ENCODE assay signal across 9 mouse cellular contexts in genomic region chr8:83441656-83442242, GRCm38 (mm10). TPM values are rescaled to one million over a fixed set of nuclear protein-coding genes. Genes with fewer than 3 reads are reported as not detected.
DNase-seq lines count a peak whose midpoint lies in the region; ATAC-seq and TF ChIP-seq lines count a peak whose summit lies in the region.
"Had no signal": no experiment of that assay in that cellular context is flagged by ENCODE, and none has a peak within 500 bp of the region (broad histone marks: within the 10 kb centered on the region; RNA-seq: fewer than 3 reads in every experiment).

No protein-coding gene starts in this region.

- no peak for TF ChIP-seq POLR2A in bone marrow, adult 2 months (IDR thresholded peaks at IDR 0.05; ENCODE audit: borderline replicate concordance, control insufficient read depth, low read depth, low read length)

- intact Hi-C loops in left cerebral cortex, postnatal 4 days (cut with DNase I) = no loop called here

- TF ChIP-seq CTCF in kidney, postnatal 0 days (IDR thresholded peaks at IDR 0.05; ENCODE audit: low read depth) = no peak
- TF ChIP-seq CTCF in bone marrow, adult 2 months (IDR thresholded peaks at IDR 0.05; ENCODE audit: control insufficient read depth, insufficient read depth, low read length) = no peak

- DNase-seq in kidney, postnatal 0 days (ENCODE audit: low spot score) = peak; percentile 47
- DNase-seq in kidney, adult 11 months = no peak
- no peak for DNase-seq in liver, embryonic 13.5 days
- no peak for DNase-seq in left cerebral cortex, postnatal 4 days
- DNase-seq in yolk sac, embryonic 10.5 days (ENCODE audit: low spot score) = no peak
- no peak for DNase-seq in thymus, postnatal 36 days

- peak overlapping the region; percentile 61 for H3K4me3 ChIP-seq in kidney, postnatal 0 days (replicated peaks; ENCODE audit: low read depth, low read length)
- peak overlapping the region; percentile 90 for H3K4me3 ChIP-seq in bone marrow, adult 2 months (replicated peaks; ENCODE audit: control insufficient read depth, low read depth, low read length)
- H3K4me3 ChIP-seq in forebrain, embryonic 15.5 days = peak overlapping the region; percentile 82
- H3K4me3 ChIP-seq in liver, embryonic 13.5 days (replicated peaks) = peak overlapping the region; percentile 89

- H3K27ac ChIP-seq in kidney, postnatal 0 days = peak overlapping the region; percentile 79
- H3K27ac ChIP-seq in bone marrow, adult 2 months (ENCODE audit: control insufficient read depth, insufficient read depth, low read depth, low read length, poor library complexity) = peak overlapping the region; percentile 86
- H3K27ac ChIP-seq in forebrain, embryonic 15.5 days (replicated peaks) = peak overlapping the region; percentile 96
- H3K27ac ChIP-seq in liver, embryonic 13.5 days = peak overlapping the region; percentile 94

- WGBS in kidney, postnatal 0 days = 1% methylated on average over 29 of the region's 29 CpGs
- WGBS in bone marrow, adult 2 months = under 1% methylated on average over 29 of the region's 29 CpGs
- WGBS in forebrain, embryonic 15.5 days = under 1% methylated on average over 29 of the region's 29 CpGs
- under 1% methylated on average over 29 of the region's 29 CpGs for WGBS in liver, embryonic 13.5 days (ENCODE audit: insufficient replicate concordance)

- no peaks in the 10 kb centered on the region for H3K9me3 ChIP-seq in kidney, postnatal 0 days (replicated peaks; ENCODE audit: low read length)
- H3K9me3 ChIP-seq in forebrain, embryonic 15.5 days = no peaks in the 10 kb centered on the region
- H3K9me3 ChIP-seq in liver, embryonic 13.5 days (replicated peaks) = no peaks in the 10 kb centered on the region

- no peaks in the 10 kb centered on the region; the same call in 1 of the 2 replicates for H3K36me3 ChIP-seq in kidney, postnatal 0 days (ENCODE audit: insufficient read depth, low read length)
- peaks cover 9% of the 10 kb centered on the region; the same call in 1 of the 2 replicates for H3K36me3 ChIP-seq in forebrain, embryonic 15.5 days
- peaks cover 16% of the 10 kb centered on the region for H3K36me3 ChIP-seq in liver, embryonic 13.5 days

- no peaks in the 10 kb centered on the region for H3K27me3 ChIP-seq in kidney, postnatal 0 days (ENCODE audit: insufficient read depth, low read length)
- H3K27me3 ChIP-seq in forebrain, embryonic 15.5 days = no peaks in the 10 kb centered on the region
- H3K27me3 ChIP-seq in liver, embryonic 13.5 days = no peaks in the 10 kb centered on the region

- H3K4me2 ChIP-seq in kidney, postnatal 0 days (ENCODE audit: low read length) = peak overlapping the region; percentile 74
- H3K4me2 ChIP-seq in forebrain, embryonic 15.5 days (replicated peaks) = peak overlapping the region; percentile 51
- peak overlapping the region; percentile 80 for H3K4me2 ChIP-seq in liver, embryonic 13.5 days

- peak overlapping the region; percentile 71 for H3K9ac ChIP-seq in kidney, postnatal 0 days (ENCODE audit: low read depth, low read length)
- H3K9ac ChIP-seq in forebrain, embryonic 15.5 days (replicated peaks) = peak overlapping the region; percentile 92
- H3K9ac ChIP-seq in liver, embryonic 13.5 days = peak overlapping the region; percentile 96

- 0 out of 2 replicates have a peak, but pooled peaks cover 5% of the 10 kb centered on the region for H3K4me1 ChIP-seq in kidney, postnatal 0 days (replicated peaks; ENCODE audit: insufficient read depth, low read length)
- no peaks in the 10 kb centered on the region; the same call in 1 of the 2 replicates for H3K4me1 ChIP-seq in bone marrow, adult 2 months (ENCODE audit: control insufficient read depth, insufficient read depth, low read length)
- peaks cover 29% of the 10 kb centered on the region for H3K4me1 ChIP-seq in forebrain, embryonic 15.5 days
- H3K4me1 ChIP-seq in liver, embryonic 13.5 days (replicated peaks) = peaks cover 40% of the 10 kb centered on the region

- ATAC-seq in kidney, postnatal 0 days (replicated peaks; ENCODE audit: low FRiP score, low read depth) = no peak
- no peak for ATAC-seq in forebrain, embryonic 15.5 days (replicated peaks)
- ATAC-seq in liver, embryonic 13.5 days (ENCODE audit: low read depth) = peak; percentile 33

RNA-seq across cellular contexts. Expression of gene Scoc, which starts 16.4 kb away (rescaled TPM):
- 138 and 139 TPM in 2 replicates for polyA plus RNA-seq in kidney, postnatal 0 days (2015; fragmentation: Nextera tagmentation; extraction: Ambion mirVana)
- 34.0 and 51.9 TPM in 2 replicates for polyA plus RNA-seq in bone marrow, adult 2 months (2011; ENCODE audit: insufficient read depth, insufficient read length, low replicate concordance, missing spikeins)
- polyA plus RNA-seq in forebrain, embryonic 15.5 days (2015; fragmentation: Nextera tagmentation; extraction: Ambion mirVana) = 208 and 220 TPM in 2 replicates
- 75.5 and 95.5 TPM in 2 replicates for polyA plus RNA-seq in liver, embryonic 13.5 days (2015; fragmentation: Nextera tagmentation; extraction: Ambion mirVana)
- 100 to 1,000 TPM; 266 to 271 TPM for total RNA-seq in left cerebral cortex, postnatal 4 days (2021)

RNA-seq across cellular contexts. Expression of gene Clgn, which starts 52.1 kb away (rescaled TPM):
- 0.03 and 0.05 TPM in 2 replicates for polyA plus RNA-seq in kidney, postnatal 0 days (2015; fragmentation: Nextera tagmentation; extraction: Ambion mirVana)
- 1.1 and 2.6 TPM in 2 replicates for polyA plus RNA-seq in bone marrow, adult 2 months (2011; ENCODE audit: insufficient read depth, insufficient read length, low replicate concordance, missing spikeins)
- polyA plus RNA-seq in forebrain, embryonic 15.5 days (2015; fragmentation: Nextera tagmentation; extraction: Ambion mirVana) = 6.2 and 6.3 TPM in 2 replicates
- 0.38 and 0.58 TPM in 2 replicates for polyA plus RNA-seq in liver, embryonic 13.5 days (2015; fragmentation: Nextera tagmentation; extraction: Ambion mirVana)
- total RNA-seq in left cerebral cortex, postnatal 4 days (2021) = 10 to 100 TPM in 1 of 2 experiments, 1 to 10 TPM in 1; 9.6 to 10.0 TPM
- total RNA-seq: neutrophil, adult 5-6 weeks had no signal
